Mouse (Mus musculus) E14TG2a.4 (cell line): Measurements from ENCODE around the gene Lxn.

Experiments used
- CTCF ChIP-seq: conservative IDR thresholded peaks from 2 replicates; pipeline ENCODE4 v1.5.1; 2014; ENCODE audit warnings: low read length
- NANOG ChIP-seq: IDR thresholded peaks from 2 replicates; pipeline ENCODE4 v1.6.1; 2014; ENCODE audit warnings: borderline replicate concordance, low read length, mixed read lengths
- POU5F1 ChIP-seq: IDR thresholded peaks from 2 replicates; pipeline ENCODE4 v1.6.1; 2014; ENCODE audit warnings: low read length, borderline replicate concordance

- TF ChIP-seq CTCF (no peak), POU5F1 (no peak), NANOG (no peak)
Measured at GRCm38 (mm10) chr3:67429338-67429998, 34.3 kb downstream of the Lxn start.
